Mouse (Mus musculus): ENCODE data around the gene C2cd5.

The C2cd5 gene

GRCm38 (mm10) chr6:143076461-143076860 is 23.5 kb downstream of the C2cd5 start:
- Histone ChIP-seq H3K4me3 (replicated peaks; ENCODE audit: low read length) (no peak overlapping the region), H3K27me3 (ENCODE audit: insufficient read depth, low read length) (no peaks in the 10 kb centered on the region), H3K36me3 (ENCODE audit: insufficient read depth, low read length) (peaks cover 82% of the 10 kb centered on the region), H3K4me1 (replicated peaks; ENCODE audit: low read depth, low read length) (peaks cover 7% of the 10 kb centered on the region), H3K9me3 (ENCODE audit: low read length) (no peaks in the 10 kb centered on the region)
- TF ChIP-seq NANOG (IDR thresholded peaks at IDR 0.05; ENCODE audit: borderline replicate concordance, low read length) (no peak), POU5F1 (IDR thresholded peaks at IDR 0.05; ENCODE audit: borderline replicate concordance, low read length) (no peak), CTCF (conservative IDR thresholded peaks at IDR 0.05; ENCODE audit: low read length) (no peak)

- Histone ChIP-seq H3K36me3 (ENCODE audit: insufficient read depth, low read length) (peaks cover 69% of the 10 kb centered on the region), H3K9me3 (ENCODE audit: low read length) (no peaks in the 10 kb centered on the region), H3K27me3 (ENCODE audit: insufficient read depth, low read length) (no peaks in the 10 kb centered on the region), H3K4me3 (replicated peaks; ENCODE audit: low read length) (no peak overlapping the region), H3K4me1 (replicated peaks; ENCODE audit: low read depth, low read length) (peaks cover 19% of the 10 kb centered on the region)
- TF ChIP-seq POU5F1 (IDR thresholded peaks at IDR 0.05; ENCODE audit: borderline replicate concordance, low read length) (no peak), CTCF (conservative IDR thresholded peaks at IDR 0.05; ENCODE audit: low read length) (no peak), NANOG (IDR thresholded peaks at IDR 0.05; ENCODE audit: borderline replicate concordance, low read length) (no peak)
Observed at GRCm38 (mm10) chr6:143073914-143074313, 26.0 kb downstream of the C2cd5 start.

- Histone ChIP-seq H3K36me3 (ENCODE audit: insufficient read depth, low read length) (peaks cover 65% of the 10 kb centered on the region), H3K4me1 (replicated peaks; ENCODE audit: low read depth, low read length) (peaks cover 24% of the 10 kb centered on the region), H3K9me3 (ENCODE audit: low read length) (no peaks in the 10 kb centered on the region), H3K27me3 (ENCODE audit: insufficient read depth, low read length) (no peaks in the 10 kb centered on the region), H3K4me3 (replicated peaks; ENCODE audit: low read length) (no peak overlapping the region)
- TF ChIP-seq CTCF (conservative IDR thresholded peaks at IDR 0.05; ENCODE audit: low read length), result no peak
- no peak for TF ChIP-seq POU5F1 (IDR thresholded peaks at IDR 0.05; ENCODE audit: borderline replicate concordance, low read length)
- no peak for TF ChIP-seq NANOG (IDR thresholded peaks at IDR 0.05; ENCODE audit: borderline replicate concordance, low read length)
Observed at GRCm38 (mm10) chr6:143073476-143073875, 26.5 kb downstream of the C2cd5 start.

DNA sequence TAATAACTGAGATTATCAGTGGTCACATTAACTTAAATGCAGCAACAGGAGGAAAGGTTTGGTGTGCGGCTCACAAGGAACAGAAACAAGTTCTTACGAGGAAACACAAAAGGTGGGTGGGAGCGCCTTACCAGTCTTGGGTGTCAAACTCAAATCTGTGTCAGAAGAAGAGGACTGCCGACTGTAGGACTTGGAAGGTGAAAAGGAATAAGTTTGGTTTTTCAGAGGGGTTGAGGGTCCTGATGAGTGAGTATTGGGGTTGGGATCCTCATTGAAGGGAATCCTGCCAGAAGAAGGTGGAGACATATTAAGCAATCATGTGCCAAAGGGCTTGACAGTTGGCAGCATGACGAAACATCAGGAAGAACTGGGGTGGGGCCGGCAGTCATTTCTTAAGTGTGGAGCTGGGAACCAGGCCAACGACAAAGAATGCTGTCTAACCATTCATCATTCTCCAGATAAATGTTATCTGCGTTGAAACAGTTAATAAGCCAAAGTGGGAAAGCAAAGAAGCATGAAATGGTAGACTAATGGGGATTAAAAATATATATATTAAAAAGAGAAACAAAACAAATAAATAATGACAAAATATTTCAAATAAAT is 27.4 kb downstream of the C2cd5 start:
- TF ChIP-seq NANOG (IDR thresholded peaks at IDR 0.05; ENCODE audit: borderline replicate concordance, low read length) (no peak), CTCF (conservative IDR thresholded peaks at IDR 0.05; ENCODE audit: low read length) (no peak), POU5F1 (IDR thresholded peaks at IDR 0.05; ENCODE audit: borderline replicate concordance, low read length) (no peak)
- peaks cover 58% of the 10 kb centered on the region for H3K36me3 ChIP-seq (ENCODE audit: insufficient read depth, low read length)

GRCm38 (mm10) chr6:143070736-143071135 is 29.2 kb downstream of the C2cd5 start:
- Histone ChIP-seq H3K36me3 (ENCODE audit: insufficient read depth, low read length) (peaks cover 44% of the 10 kb centered on the region), H3K9me3 (ENCODE audit: low read length) (no peaks in the 10 kb centered on the region), H3K4me1 (replicated peaks; ENCODE audit: low read depth, low read length) (peaks cover 38% of the 10 kb centered on the region), H3K4me3 (replicated peaks; ENCODE audit: low read length) (no peak overlapping the region), H3K27me3 (ENCODE audit: insufficient read depth, low read length) (no peaks in the 10 kb centered on the region)
- TF ChIP-seq NANOG (IDR thresholded peaks at IDR 0.05; ENCODE audit: borderline replicate concordance, low read length) (no peak), CTCF (conservative IDR thresholded peaks at IDR 0.05; ENCODE audit: low read length) (no peak), POU5F1 (IDR thresholded peaks at IDR 0.05; ENCODE audit: borderline replicate concordance, low read length) (no peak)

More for the DNA sequence above, 27.4 kb downstream of the C2cd5 start:
- H3K27me3 ChIP-seq (ENCODE audit: insufficient read depth, low read length), result no peaks in the 10 kb centered on the region
- H3K4me3 ChIP-seq (replicated peaks; ENCODE audit: low read length), result no peak overlapping the region
- no peaks in the 10 kb centered on the region for H3K9me3 ChIP-seq (ENCODE audit: low read length)
- peaks cover 33% of the 10 kb centered on the region for H3K4me1 ChIP-seq (replicated peaks; ENCODE audit: low read depth, low read length)

- H3K4me3 ChIP-seq (replicated peaks; ENCODE audit: low read length), result no peak overlapping the region
- H3K4me1 ChIP-seq (replicated peaks; ENCODE audit: low read depth, low read length), result peaks cover 39% of the 10 kb centered on the region
- no peaks in the 10 kb centered on the region for H3K9me3 ChIP-seq (ENCODE audit: low read length)
- H3K36me3 ChIP-seq (ENCODE audit: insufficient read depth, low read length), result peaks cover 42% of the 10 kb centered on the region
- no peak for TF ChIP-seq POU5F1 (IDR thresholded peaks at IDR 0.05; ENCODE audit: borderline replicate concordance, low read length)
- TF ChIP-seq NANOG (IDR thresholded peaks at IDR 0.05; ENCODE audit: borderline replicate concordance, low read length), result no peak
- TF ChIP-seq CTCF (conservative IDR thresholded peaks at IDR 0.05; ENCODE audit: low read length), result no peak
- no peaks in the 10 kb centered on the region for H3K27me3 ChIP-seq (ENCODE audit: insufficient read depth, low read length)
Observed at GRCm38 (mm10) chr6:143070019-143070418, 29.9 kb downstream of the C2cd5 start.

DNA sequence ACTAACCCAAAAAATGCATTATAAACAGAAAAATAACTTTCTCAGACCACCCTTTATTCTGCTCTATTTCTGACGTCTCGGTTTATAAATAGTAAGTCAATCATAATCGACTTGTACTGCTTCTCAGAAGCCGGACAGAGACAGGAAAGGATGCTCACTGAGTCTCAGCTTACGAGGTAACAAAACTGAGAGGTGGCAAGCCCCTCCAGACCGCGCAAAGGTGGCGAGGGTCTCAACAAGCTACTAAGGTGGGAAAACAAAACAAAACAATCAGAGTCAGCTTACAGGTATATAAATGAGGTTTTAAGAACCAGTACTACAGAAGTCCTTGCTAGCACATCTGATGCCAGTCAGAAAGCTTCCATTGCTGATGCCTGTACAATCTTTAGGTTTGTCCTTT is 30.3 kb downstream of the C2cd5 start:
- Histone ChIP-seq H3K9me3 (ENCODE audit: low read length) (no peaks in the 10 kb centered on the region), H3K36me3 (ENCODE audit: insufficient read depth, low read length) (peaks cover 40% of the 10 kb centered on the region), H3K4me3 (replicated peaks; ENCODE audit: low read length) (no peak overlapping the region), H3K4me1 (replicated peaks; ENCODE audit: low read depth, low read length) (peaks cover 39% of the 10 kb centered on the region), H3K27me3 (ENCODE audit: insufficient read depth, low read length) (no peaks in the 10 kb centered on the region)
- TF ChIP-seq NANOG (IDR thresholded peaks at IDR 0.05; ENCODE audit: borderline replicate concordance, low read length), result no peak
- no peak for TF ChIP-seq CTCF (conservative IDR thresholded peaks at IDR 0.05; ENCODE audit: low read length)
- no peak for TF ChIP-seq POU5F1 (IDR thresholded peaks at IDR 0.05; ENCODE audit: borderline replicate concordance, low read length)

- TF ChIP-seq CTCF (conservative IDR thresholded peaks at IDR 0.05; ENCODE audit: low read length), result no peak
- TF ChIP-seq NANOG (IDR thresholded peaks at IDR 0.05; ENCODE audit: borderline replicate concordance, low read length), result no peak
- TF ChIP-seq POU5F1 (IDR thresholded peaks at IDR 0.05; ENCODE audit: borderline replicate concordance, low read length), result no peak
- Histone ChIP-seq H3K4me3 (replicated peaks; ENCODE audit: low read length) (no peak overlapping the region), H3K4me1 (replicated peaks; ENCODE audit: low read depth, low read length) (peaks cover 39% of the 10 kb centered on the region), H3K27me3 (ENCODE audit: insufficient read depth, low read length) (no peaks in the 10 kb centered on the region), H3K36me3 (ENCODE audit: insufficient read depth, low read length) (peaks cover 43% of the 10 kb centered on the region), H3K9me3 (ENCODE audit: low read length) (no peaks in the 10 kb centered on the region)
Observed at GRCm38 (mm10) chr6:143068181-143068915, 31.6 kb downstream of the C2cd5 start.
